Mouse (Mus musculus) neural tube, embryonic 14.5 days (tissue): Measurements from ENCODE around the gene Mgat1. TPM values are rescaled to one million over a fixed set of nuclear protein-coding genes. Genes with fewer than 3 reads are reported as not detected.
"Not testable (repeated sequence)": the region's sequence is repeated elsewhere in the genome, so short reads cannot be mapped to it uniquely, and the experiment has no call there.

Source experiments
- ATAC-seq: fragments of 200-750 bp; cut with Nextera tagmentation; 2 replicates; pipeline ENCODE4 v1.8.0; 2017; ENCODE audit warnings: low read depth, mild to moderate bottlenecking, moderate TSS enrichment, moderate library complexity
- H3K27ac ChIP-seq: fragments of 300-500 bp; sonication (generic); 2 replicates; pipeline ENCODE4 v1.5.1; 2014; ENCODE audit warnings: low read depth, mild to moderate bottlenecking, control low read depth, low read length, moderate library complexity, mixed read lengths
- H3K27me3 ChIP-seq: fragments of 300-500 bp; sonication (generic); 2 replicates; pipeline ENCODE4 v1.6.1; 2014; ENCODE audit warnings: low read length; ENCODE audit not compliant: control insufficient read depth, insufficient read depth
- H3K36me3 ChIP-seq: fragments of 300-500 bp; sonication (generic); 2 replicates; pipeline ENCODE4 v1.6.1; 2014; ENCODE audit warnings: low read length, mixed read lengths; ENCODE audit not compliant: control insufficient read depth, insufficient read depth
- H3K4me1 ChIP-seq: fragments of 300-500 bp; sonication (generic); 2 replicates; pipeline ENCODE4 v1.6.1; 2014; ENCODE audit warnings: low read length; ENCODE audit not compliant: control insufficient read depth, insufficient read depth
- H3K4me2 ChIP-seq: fragments of 300-500 bp; sonication (generic); 2 replicates; pipeline ENCODE4 v1.6.1; 2014; ENCODE audit warnings: mild to moderate bottlenecking, low read depth, low read length, control low read depth
- H3K4me3 ChIP-seq: fragments of 300-500 bp; sonication (generic); 2 replicates; pipeline ENCODE4 v1.5.1; 2014; ENCODE audit warnings: low read depth, low read length, control low read depth, mixed read lengths
- H3K9ac ChIP-seq: fragments of 300-500 bp; sonication (generic); replicated peaks from 2 replicates; pipeline ENCODE4 v1.6.1; 2014; ENCODE audit warnings: low read depth, mild to moderate bottlenecking, control low read depth, low read length, mixed read lengths
- H3K9me3 ChIP-seq: fragments of 300-500 bp; sonication (generic); 2 replicates; pipeline ENCODE4 v1.6.1; 2016; ENCODE audit warnings: low read length; ENCODE audit not compliant: control insufficient read depth
- WGBS: fragments of 180-500 bp; shearing (Covaris S2); extraction: QIAGEN DNeasy Blood & Tissue Kit; methylation state at CpG from one replicate; pipeline ENCODE4 v1.1.7; 2014; 5-methylcytosine and 5-hydroxymethylcytosine counted together
- polyA plus RNA-seq: library from polyadenylated mRNA; unstranded; fragments of >200 nt; fragmentation: Nextera tagmentation; extraction: Ambion mirVana; gene quantifications from 2 replicates; pipeline ENCODE4 v1.2.1, GENCODE M21; 2014

The Mgat1 gene
- 22.6 and 29.3 TPM in 2 replicates for polyA plus RNA-seq

- H3K4me2 ChIP-seq = peak within 1 kb of the TSS; percentile 79
- no peaks in the 10 kb centered on the region for H3K9me3 ChIP-seq
- peak; percentile 97 for ATAC-seq
- H3K36me3 ChIP-seq = no peaks in the 10 kb centered on the region
- H3K9ac ChIP-seq = peak within 1 kb of the TSS; percentile 68
- H3K27ac ChIP-seq = peak within 1 kb of the TSS; percentile 92
- H3K27me3 ChIP-seq = no peaks in the 10 kb centered on the region
- under 1% methylated on average over 56 of the region's 60 CpGs for WGBS
- H3K4me1 ChIP-seq = peaks cover 3% of the 10 kb centered on the region; the same call in 1 of the 2 replicates
- H3K4me3 ChIP-seq = peak within 1 kb of the TSS; percentile 62
Measured at GRCm38 (mm10) chr11:49243727-49244594, at the start of gene Mgat1. TSS of gene Mgat1 (plus strand) at chr11:49244191.

GRCm38 (mm10) chr11:49194771-49195170, 49.2 kb upstream of the Mgat1 start:
- 91% methylated on average over 8 of the region's 9 CpGs for WGBS
- not testable (repeated sequence) for H3K27me3 ChIP-seq, H3K4me1 ChIP-seq, ATAC-seq, H3K27ac ChIP-seq, H3K4me2 ChIP-seq, H3K9ac ChIP-seq, H3K36me3 ChIP-seq, H3K4me3 ChIP-seq, H3K9me3 ChIP-seq

- Histone ChIP-seq H3K9me3 (no peaks in the 10 kb centered on the region), H3K4me2 (no peak overlapping the region), H3K27ac (no peak overlapping the region; the same call in 1 of the 2 replicates), H3K27me3 (no peaks in the 10 kb centered on the region), H3K36me3 (no peaks in the 10 kb centered on the region), H3K9ac (no peak overlapping the region), H3K4me3 (no peak overlapping the region), H3K4me1 (no peaks in the 10 kb centered on the region)
- no peak for ATAC-seq
- 88% methylated on average over 7 of the region's 7 CpGs for WGBS
Measured at GRCm38 (mm10) chr11:49195819-49196322, 48.1 kb upstream of the Mgat1 start.

- H3K9me3 ChIP-seq = no peaks in the 10 kb centered on the region
- ATAC-seq = no peak
Measured at GRCm38 (mm10) chr11:49200666-49201065, 43.3 kb upstream of the Mgat1 start.

GRCm38 (mm10) chr11:49201142-49201541, 42.8 kb upstream of the Mgat1 start:
- ATAC-seq = no peak
- H3K9me3 ChIP-seq = no peaks in the 10 kb centered on the region
- H3K4me2 ChIP-seq = no peak overlapping the region

More at GRCm38 (mm10) chr11:49200666-49201065, 43.3 kb upstream of the Mgat1 start:
- Histone ChIP-seq H3K4me1 (peaks cover 16% of the 10 kb centered on the region), H3K4me2 (no peak overlapping the region), H3K9ac (no peak overlapping the region), H3K4me3 (no peak overlapping the region), H3K27ac (no peak overlapping the region), H3K36me3 (no peaks in the 10 kb centered on the region), H3K27me3 (no peaks in the 10 kb centered on the region; the same call in 1 of the 2 replicates)

GRCm38 (mm10) chr11:49202071-49202470, 41.9 kb upstream of the Mgat1 start:
- Histone ChIP-seq H3K36me3 (no peaks in the 10 kb centered on the region), H3K4me2 (peak overlapping the region; percentile 92), H3K27ac (no peak overlapping the region), H3K27me3 (no peaks in the 10 kb centered on the region; the same call in 1 of the 2 replicates), H3K4me1 (peaks cover 16% of the 10 kb centered on the region), H3K4me3 (peak overlapping the region; percentile 98), H3K9ac (peak overlapping the region; percentile 95; the same call in 1 of the 2 replicates), H3K9me3 (no peaks in the 10 kb centered on the region)
- WGBS = 62% methylated on average over 2 of the region's 2 CpGs
- ATAC-seq = no peak

More at GRCm38 (mm10) chr11:49201142-49201541, 42.8 kb upstream of the Mgat1 start:
- H3K27me3 ChIP-seq = no peaks in the 10 kb centered on the region; the same call in 1 of the 2 replicates
- no peak overlapping the region for H3K9ac ChIP-seq
- no peaks in the 10 kb centered on the region for H3K36me3 ChIP-seq
- H3K4me1 ChIP-seq = peaks cover 16% of the 10 kb centered on the region
- no peak overlapping the region for H3K4me3 ChIP-seq
- H3K27ac ChIP-seq = no peak overlapping the region

GRCm38 (mm10) chr11:49202523-49203061, 41.4 kb upstream of the Mgat1 start:
- H3K27ac ChIP-seq = peak overlapping the region; percentile 96
- ATAC-seq = peak; percentile 50; the same call in 1 of the 2 replicates

GRCm38 (mm10) chr11:49203129-49203768, 40.7 kb upstream of the Mgat1 start, which contains the start of gene Zfp62:
TSS of gene Zfp62 (plus strand) at chr11:49203292.
- under 1% methylated on average over 43 of the region's 47 CpGs for WGBS
- Histone ChIP-seq H3K27me3 (no peaks in the 10 kb centered on the region; the same call in 1 of the 2 replicates), H3K4me1 (peaks cover 16% of the 10 kb centered on the region), H3K27ac (peak within 1 kb of the TSS; percentile 96), H3K4me2 (peak within 1 kb of the TSS; percentile 92), H3K36me3 (no peaks in the 10 kb centered on the region), H3K4me3 (peak within 1 kb of the TSS; percentile 98), H3K9ac (peak within 1 kb of the TSS; percentile 95), H3K9me3 (no peaks in the 10 kb centered on the region)
- peak; percentile 95 for ATAC-seq

More at GRCm38 (mm10) chr11:49202523-49203061, 41.4 kb upstream of the Mgat1 start:
- Histone ChIP-seq H3K27me3 (no peaks in the 10 kb centered on the region; the same call in 1 of the 2 replicates), H3K4me3 (peak overlapping the region; percentile 98), H3K9me3 (no peaks in the 10 kb centered on the region), H3K9ac (peak overlapping the region; percentile 95), H3K36me3 (no peaks in the 10 kb centered on the region), H3K4me2 (peak overlapping the region; percentile 92), H3K4me1 (peaks cover 16% of the 10 kb centered on the region)
- WGBS = 6% methylated on average over 10 of the region's 10 CpGs
